Mouse (Mus musculus) brown adipose tissue, adult 24 weeks (tissue): ENCODE measurements around the gene Syne1. TPM values are rescaled to one million over a fixed set of nuclear protein-coding genes. Genes with fewer than 3 reads are reported as not detected.

Experiments used
- H3K27ac ChIP-seq: fragments of 200-500 bp; replicated peaks from 2 replicates; pipeline ENCODE4 v1.5.1; 2012; ENCODE audit warnings: low read depth, mild to moderate bottlenecking, low read length
- H3K4me1 ChIP-seq: fragments of 200-500 bp; 2 replicates; pipeline ENCODE4 v1.6.1; 2012; ENCODE audit warnings: low read length, mixed read lengths; ENCODE audit not compliant: control insufficient read depth, insufficient read depth, insufficient read length
- H3K4me3 ChIP-seq: fragments of 200-500 bp; 2 replicates; pipeline ENCODE4 v1.5.1; 2012; ENCODE audit warnings: low read depth, mild to moderate bottlenecking, low read length, moderate library complexity; ENCODE audit not compliant: insufficient read depth
- polyA plus RNA-seq: library from polyadenylated mRNA; stranded (reverse); fragments of >200 nt; gene quantifications from 2 replicates; pipeline ENCODE4 v1.2.4, GENCODE M21; 2012; ENCODE audit not compliant: missing spikeins, insufficient read depth, insufficient read length

Gene Syne1
- polyA plus RNA-seq, 1 experiment = 8.1 TPM

DNA sequence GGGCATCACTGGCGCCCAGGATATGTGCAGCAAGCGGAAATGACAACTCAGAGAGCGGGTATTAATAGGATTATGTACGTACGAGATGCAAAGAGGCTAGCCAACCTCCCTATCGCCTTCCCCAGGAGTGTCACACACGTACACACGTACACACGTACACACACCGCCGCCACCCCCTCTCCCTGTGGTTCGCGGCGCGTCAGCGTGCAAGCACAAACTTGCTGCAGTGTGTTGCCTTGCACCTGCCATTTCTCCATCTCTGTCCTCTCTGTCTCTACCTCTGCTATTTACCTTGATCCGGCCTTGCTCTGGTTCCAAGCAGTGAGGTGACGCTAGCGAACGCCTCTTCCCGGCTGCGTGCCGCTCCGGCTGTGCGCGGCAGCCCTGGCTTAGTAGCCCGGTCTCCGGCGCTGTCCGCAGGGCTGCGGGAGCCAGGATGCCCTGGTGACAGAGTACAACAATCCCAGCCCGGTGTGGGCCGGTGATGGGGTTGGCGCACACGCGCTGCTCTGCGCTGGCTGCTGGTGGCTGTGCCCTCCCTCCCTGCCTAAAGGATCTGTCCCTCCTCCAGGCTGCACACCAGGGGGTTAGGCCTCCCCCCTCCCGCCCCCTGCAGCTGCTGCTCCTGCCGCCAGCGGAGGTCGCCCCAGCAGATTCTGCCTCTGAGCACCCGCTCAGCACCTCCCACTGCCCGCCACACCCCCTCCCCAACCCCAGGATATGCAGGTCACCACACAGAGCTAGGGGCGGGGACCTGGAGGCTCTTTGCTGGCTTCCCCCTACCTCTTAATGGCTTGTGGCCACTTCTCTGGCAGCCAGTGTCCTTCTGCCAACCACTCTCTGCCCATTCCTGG, 887 bp downstream of the Syne1 start:
- peak overlapping the region; percentile 44 for H3K27ac ChIP-seq
- peak overlapping the region; percentile 68 for H3K4me3 ChIP-seq
- H3K4me1 ChIP-seq = no peaks in the 10 kb centered on the region

DNA sequence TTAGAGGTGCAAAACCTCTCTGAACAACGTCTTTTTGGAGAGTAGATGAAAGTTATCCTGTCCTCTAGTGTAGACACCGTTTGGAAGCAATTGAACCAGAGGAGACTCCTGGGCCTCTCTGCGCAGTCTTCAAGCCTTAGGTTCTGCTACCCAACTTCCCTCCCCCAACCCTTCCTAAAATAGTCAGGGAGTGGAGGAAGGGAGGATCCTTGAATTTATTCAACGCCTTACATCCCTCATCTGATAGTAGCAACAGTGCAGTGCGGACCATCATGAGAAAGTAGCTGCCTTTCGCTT, 1.5 kb downstream of the Syne1 start:
- H3K27ac ChIP-seq = peak overlapping the region; percentile 6

DNA sequence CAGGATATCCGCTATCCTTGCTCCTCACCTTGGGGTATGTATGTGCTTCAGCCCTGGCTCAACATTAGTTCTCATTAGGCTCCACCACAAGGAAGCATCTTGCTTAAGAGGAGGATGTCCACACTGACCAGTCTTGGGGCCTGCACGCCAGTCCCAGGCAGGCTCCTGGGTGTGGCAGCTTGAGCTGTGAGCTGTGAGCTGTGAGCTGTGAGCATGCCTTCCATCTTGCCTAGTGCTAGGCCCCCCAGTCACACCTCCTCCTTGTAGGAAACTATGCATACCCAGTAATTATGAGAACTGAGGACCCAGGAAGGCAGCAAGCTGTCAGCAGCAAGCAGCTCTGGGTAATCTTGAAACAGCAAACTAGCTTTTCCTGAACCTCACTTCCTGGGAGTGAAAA, 2.6 kb downstream of the Syne1 start:
- Histone ChIP-seq H3K4me3 (no peak overlapping the region), H3K4me1 (no peaks in the 10 kb centered on the region), H3K27ac (no peak overlapping the region)

More for the DNA sequence above, 1.5 kb downstream of the Syne1 start:
- H3K4me1 ChIP-seq = no peaks in the 10 kb centered on the region
- peak overlapping the region; percentile 68 for H3K4me3 ChIP-seq

DNA sequence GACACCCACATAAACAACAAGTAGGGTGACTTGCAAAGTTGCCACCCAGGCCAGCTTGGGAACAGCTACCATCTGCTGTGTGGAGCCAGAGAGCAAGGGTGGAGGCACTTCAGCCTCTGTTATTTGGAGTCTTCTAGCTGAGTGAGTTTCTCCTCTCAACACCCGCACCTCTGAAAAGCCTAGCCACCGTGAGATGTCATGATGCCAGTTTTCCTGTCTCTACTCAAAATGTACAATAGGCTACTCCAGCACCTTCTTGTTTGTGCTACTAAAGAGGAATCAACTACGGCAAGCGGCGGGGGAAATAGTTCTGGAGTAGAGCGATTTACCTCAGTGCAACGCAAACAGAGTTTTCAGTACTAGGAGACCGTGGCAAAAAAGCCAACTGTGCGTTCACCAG, 3.5 kb downstream of the Syne1 start:
- Histone ChIP-seq H3K27ac (no peak overlapping the region), H3K4me1 (no peaks in the 10 kb centered on the region), H3K4me3 (no peak overlapping the region)

DNA sequence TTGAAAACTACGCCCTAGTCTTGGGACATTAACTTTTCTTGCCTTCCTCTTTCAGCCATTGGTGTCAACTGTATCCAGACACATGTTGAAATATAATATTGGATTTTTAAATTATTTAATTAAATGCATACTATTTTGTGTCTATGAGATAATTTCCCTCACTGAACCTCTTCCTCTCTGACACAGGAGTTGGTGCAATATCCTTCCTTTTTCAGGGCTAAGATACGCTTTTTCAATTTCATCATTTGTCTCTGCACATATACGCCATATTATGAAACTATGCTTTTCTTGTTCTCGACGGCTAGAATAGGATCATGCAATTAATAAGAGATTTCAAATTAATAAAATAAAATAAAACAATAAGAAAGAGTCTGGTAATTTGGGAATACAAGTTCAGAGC, 4.9 kb downstream of the Syne1 start:
- H3K27ac ChIP-seq = no peak overlapping the region
- H3K4me3 ChIP-seq = no peak overlapping the region
- H3K4me1 ChIP-seq = no peaks in the 10 kb centered on the region

DNA sequence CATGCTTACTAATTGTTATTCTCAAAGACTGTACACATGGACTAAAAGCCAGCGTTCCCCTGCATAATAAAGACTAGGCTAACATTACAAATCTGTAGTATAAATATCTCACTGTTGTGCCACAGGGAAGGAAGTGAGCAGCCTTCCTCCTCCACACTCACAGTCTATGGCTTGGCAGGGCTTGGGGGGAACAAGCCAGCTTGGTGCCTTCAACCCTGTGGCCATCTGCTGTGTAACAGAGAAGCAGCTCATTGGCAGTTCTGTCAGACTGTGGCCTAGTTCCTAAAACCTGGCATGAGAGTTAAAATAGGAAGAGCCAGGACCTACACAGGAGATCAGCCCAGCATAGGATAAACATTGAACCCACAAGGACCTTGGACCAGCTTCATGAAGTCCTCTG, 23.0 kb downstream of the Syne1 start:
- H3K4me1 ChIP-seq = peaks cover 7% of the 10 kb centered on the region
- no peak overlapping the region for H3K4me3 ChIP-seq
- H3K27ac ChIP-seq = peak overlapping the region; percentile 30

DNA sequence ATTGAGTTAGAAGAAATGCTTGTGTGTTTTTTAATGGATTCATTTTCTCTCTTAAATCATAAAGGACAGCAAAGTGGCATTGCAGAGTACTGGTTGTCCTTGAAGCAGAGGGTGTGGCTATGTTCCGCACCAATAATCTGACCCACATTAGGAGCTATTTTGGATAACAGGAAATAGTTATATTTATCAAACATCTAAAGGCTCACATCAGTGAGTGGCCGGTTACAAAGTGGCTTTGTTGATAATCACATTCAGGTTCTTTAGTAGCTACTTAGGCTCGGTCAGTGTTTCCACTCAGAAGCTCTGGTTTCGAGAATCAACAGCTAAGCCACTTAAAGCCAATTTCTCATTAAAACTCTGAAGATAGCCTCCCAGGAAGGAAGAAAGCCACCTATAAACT, 23.6 kb downstream of the Syne1 start:
- no peak overlapping the region for H3K27ac ChIP-seq
- no peak overlapping the region for H3K4me3 ChIP-seq

DNA sequence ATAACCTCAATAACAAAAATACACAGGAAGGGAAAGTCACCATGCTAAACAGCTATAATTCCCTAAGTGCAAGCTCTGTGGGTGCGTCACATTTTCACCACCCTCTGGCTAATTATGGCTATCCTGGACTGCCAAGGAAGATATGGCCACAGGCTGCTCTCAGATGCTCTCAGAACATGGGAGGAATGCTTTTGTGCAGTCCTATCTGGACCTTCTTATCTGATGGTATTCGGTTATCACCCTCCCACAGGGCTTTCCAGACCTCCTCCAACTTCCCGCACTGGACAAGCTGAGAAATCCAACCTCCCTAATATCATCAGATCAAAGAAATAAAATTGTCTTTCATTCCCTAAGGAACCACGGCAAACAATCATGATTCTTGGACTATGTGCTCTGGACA, 28.4 kb downstream of the Syne1 start:
- peaks cover 7% of the 10 kb centered on the region; the same call in 1 of the 2 replicates for H3K4me1 ChIP-seq
- peak overlapping the region; percentile 71 for H3K27ac ChIP-seq

More for the DNA sequence above, 23.6 kb downstream of the Syne1 start:
- peaks cover 10% of the 10 kb centered on the region; the same call in 1 of the 2 replicates for H3K4me1 ChIP-seq

DNA sequence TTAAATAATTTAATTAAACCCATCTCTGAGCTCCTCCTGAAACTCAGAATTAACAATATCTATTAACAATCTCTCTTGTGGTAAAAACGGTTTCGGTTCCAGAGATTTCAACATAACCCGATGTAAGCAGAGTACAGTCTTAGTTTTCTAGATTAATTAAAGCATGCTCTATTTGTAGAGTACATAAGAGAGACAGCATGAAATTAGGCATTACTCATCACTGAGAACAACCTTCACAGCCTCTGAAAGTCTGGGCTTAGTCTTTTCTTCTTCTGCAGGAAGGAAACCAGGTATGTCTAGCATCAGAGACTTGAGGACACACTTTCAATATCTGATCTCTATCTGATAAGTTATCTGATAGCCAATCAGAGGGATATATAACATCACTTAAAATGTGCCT, 29.0 kb downstream of the Syne1 start:
- H3K4me3 ChIP-seq = no peak overlapping the region
- no peak overlapping the region; the same call in 1 of the 2 replicates for H3K27ac ChIP-seq
- H3K4me1 ChIP-seq = peaks cover 7% of the 10 kb centered on the region; the same call in 1 of the 2 replicates

More for the DNA sequence above, 28.4 kb downstream of the Syne1 start:
- H3K4me3 ChIP-seq = no peak overlapping the region

DNA sequence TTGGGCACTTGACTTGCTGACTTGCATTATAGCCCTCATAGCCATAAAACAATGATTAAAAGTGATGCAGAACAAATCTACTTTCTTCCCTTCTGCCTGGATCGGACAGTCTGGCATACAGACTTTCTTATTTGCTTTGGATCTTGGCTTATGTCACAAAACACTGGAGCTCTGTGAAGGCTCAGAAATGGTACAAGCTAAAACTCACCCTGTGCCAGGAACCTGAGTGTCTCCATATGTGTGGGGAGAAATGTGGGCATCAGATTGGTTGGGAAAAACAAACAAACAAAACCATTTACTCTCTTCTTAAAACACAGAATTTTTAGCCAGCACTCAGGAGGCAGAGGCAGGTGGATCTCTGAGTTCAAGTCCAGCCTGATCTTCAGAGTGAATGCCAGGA, 30.6 kb downstream of the Syne1 start:
- Histone ChIP-seq H3K4me1 (peaks cover 7% of the 10 kb centered on the region; the same call in 1 of the 2 replicates), H3K27ac (peak overlapping the region; percentile 60), H3K4me3 (no peak overlapping the region)

DNA sequence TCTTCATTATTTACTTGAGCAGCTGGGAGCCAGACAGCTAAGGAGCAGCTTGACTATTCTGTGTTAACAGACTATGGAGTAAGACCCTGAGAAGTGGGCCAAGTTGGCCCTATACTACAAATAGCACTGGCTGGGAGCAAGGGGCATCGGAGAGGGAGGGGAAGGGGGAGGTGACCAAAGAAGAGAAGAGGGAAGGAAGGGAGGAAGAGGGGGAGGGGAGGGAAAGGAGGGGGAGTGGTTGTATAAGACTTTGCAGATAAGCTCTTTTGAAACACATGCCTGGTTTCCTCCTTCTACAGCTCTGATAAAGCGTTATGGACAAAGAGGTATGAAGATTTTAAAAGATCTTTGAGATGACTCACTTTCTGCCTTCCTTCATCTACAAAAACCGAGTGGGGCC, 36.0 kb downstream of the Syne1 start:
- Histone ChIP-seq H3K4me1 (peaks cover 2% of the 10 kb centered on the region; the same call in 1 of the 2 replicates), H3K4me3 (no peak overlapping the region), H3K27ac (no peak overlapping the region)

DNA sequence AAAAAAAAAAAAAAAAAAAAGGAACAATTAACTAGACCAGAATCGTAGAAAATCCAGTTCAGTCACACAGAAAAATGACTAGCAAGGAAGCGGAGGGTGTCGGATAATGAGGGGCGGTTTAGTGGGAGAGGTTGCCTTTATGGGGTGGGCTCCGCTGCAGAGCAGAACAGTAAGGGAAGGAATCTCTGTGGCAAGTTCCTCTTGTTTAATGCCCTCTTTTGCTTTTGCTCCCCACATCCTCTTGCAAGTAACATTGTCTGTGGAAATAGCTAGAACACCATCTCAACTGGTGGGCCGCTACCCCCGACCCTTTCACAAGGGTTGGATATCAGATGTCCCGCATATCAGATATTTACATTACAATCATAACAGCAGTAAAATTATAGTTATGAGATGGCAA, 37.1 kb downstream of the Syne1 start:
- H3K4me1 ChIP-seq = peaks cover 2% of the 10 kb centered on the region; the same call in 1 of the 2 replicates
- H3K4me3 ChIP-seq = no peak overlapping the region
- no peak overlapping the region for H3K27ac ChIP-seq

DNA sequence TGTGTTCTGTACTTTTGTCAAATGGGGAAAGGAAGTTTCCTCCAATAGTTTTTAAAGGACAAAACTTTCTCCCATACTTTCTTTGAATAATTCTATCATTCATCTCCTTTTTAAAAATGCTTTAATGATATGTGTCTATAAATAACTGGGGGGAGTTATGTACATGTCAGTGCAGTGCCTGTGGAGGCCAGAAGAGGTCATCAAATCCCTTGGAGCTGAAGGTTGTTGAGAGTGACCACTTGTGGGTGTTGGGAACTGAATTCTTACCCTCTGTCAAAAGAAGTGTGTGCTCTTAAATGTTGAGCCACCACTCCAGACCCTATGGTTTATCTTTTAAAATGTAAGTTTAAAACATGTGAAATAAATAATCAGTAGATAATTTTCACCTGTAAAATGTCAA, 39.0 kb downstream of the Syne1 start:
- H3K4me3 ChIP-seq = no peak overlapping the region
- H3K27ac ChIP-seq = no peak overlapping the region
- H3K4me1 ChIP-seq = peaks cover 2% of the 10 kb centered on the region; the same call in 1 of the 2 replicates

DNA sequence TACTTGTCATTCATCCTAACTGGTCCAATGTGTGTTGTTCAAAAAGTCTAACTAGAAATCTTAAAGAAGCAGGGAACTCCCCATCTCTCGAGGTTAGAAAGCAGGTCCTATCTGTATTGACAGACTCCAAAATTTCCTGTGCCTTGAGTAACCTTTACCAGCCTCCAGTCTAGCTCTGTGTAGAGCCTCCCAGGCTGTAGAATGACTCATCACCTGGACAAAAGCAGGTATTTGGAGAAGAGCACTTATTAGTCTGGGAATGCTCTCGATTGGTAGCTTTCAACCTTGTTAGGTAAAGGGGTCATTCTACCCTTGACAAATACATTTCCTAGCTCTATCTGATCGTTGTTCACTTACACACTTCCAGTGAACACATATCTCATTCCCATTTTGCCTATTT, 39.9 kb downstream of the Syne1 start:
- Histone ChIP-seq H3K27ac (no peak overlapping the region), H3K4me3 (no peak overlapping the region), H3K4me1 (peaks cover 2% of the 10 kb centered on the region; the same call in 1 of the 2 replicates)

DNA sequence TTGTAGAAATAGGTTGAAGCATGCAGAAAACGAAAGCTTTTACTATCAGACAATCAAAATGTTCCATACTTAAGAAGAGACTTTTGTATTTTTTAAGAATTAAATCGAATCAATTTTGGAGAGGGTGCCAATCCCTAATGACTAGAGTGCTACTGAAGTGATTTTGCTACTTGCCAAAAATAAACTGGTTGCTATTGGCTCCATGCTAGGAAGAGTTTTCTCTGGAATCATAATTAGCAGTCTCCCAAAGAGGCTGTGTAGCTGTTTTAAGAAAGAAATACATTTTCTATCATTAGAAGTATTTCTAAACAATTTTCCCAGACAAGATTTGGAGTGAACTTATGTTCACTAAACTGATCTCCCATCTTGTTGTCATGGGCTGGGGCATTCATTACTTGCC, 43.8 kb downstream of the Syne1 start:
- Histone ChIP-seq H3K4me3 (no peak overlapping the region), H3K4me1 (no peaks in the 10 kb centered on the region), H3K27ac (no peak overlapping the region)

DNA sequence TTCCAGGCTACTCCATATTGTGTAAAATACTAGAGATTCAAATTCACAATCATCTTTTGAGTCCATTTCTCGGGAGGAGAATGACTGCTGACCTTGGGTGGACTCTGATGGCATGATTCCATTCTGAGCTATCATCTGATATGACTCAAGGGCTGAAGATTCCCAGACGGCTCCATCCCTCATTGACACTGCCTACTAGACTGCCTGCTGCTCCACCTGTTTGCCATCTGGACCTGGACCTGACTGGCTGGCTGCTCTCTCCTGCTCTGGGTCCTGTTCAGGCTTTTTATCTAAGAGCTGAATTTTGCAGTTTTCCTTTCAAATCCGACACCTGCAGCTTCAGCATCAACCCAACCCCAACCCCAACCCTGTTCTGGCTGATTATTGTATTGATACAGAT, 46.5 kb downstream of the Syne1 start:
- Histone ChIP-seq H3K4me3 (no peak overlapping the region), H3K27ac (no peak overlapping the region), H3K4me1 (no peaks in the 10 kb centered on the region)
